ENCODE assay signal across 27 mouse cellular contexts in genomic region chr9:35453311-35453710, GRCm38 (mm10). TPM values are rescaled to one million over a fixed set of nuclear protein-coding genes. Genes with fewer than 3 reads are reported as not detected.
A peak's percentile ranks its signal among the peaks of the same experiment; 100 is the strongest.
DNase-seq lines count a peak whose midpoint lies in the region; ATAC-seq and TF ChIP-seq lines count a peak whose summit lies in the region.
"Had no signal": no experiment of that assay in that cellular context is flagged by ENCODE, and none has a peak within 500 bp of the region (broad histone marks: within the 10 kb centered on the region; RNA-seq: fewer than 3 reads in every experiment).

No protein-coding gene starts in this region.

- 0 out of 2 replicates have a peak overlapping the region, but pooled peaks have one; percentile 29 for H3K27ac ChIP-seq in forebrain, embryonic 16.5 days (ENCODE audit: low read length)
- no peak overlapping the region for H3K27ac ChIP-seq in forebrain, embryonic 14.5 days (ENCODE audit: low read depth, low read length)
- peak overlapping the region; percentile 83 for H3K27ac ChIP-seq in embryonic fibroblast, embryonic 13.5 days (ENCODE audit: insufficient read depth, low read length)
- H3K27ac ChIP-seq: forebrain, embryonic 10.5 days; heart, adult 2 months; heart, embryonic 13.5 days; hindbrain, embryonic 14.5 days; layer of hippocampus, adult 2 months; liver, embryonic 15.5 days; macrophage; midbrain, embryonic 15.5 days; neural tube, embryonic 12.5 days had no signal

- no peak for DNase-seq in forebrain, embryonic 14.5 days (ENCODE audit: low spot score)
- DNase-seq in 3134 (ENCODE audit: extremely low read depth, insufficient read length, low spot score) (peak; percentile 37), NIH3T3 (ENCODE audit: low read depth) (peak; percentile 24)
- DNase-seq in gastrocnemius, postnatal 36 days: no peak
- DNase-seq: adrenal gland, postnatal 25 days; cerebellum, adult 9-10 months; gastrocnemius, postnatal 14 days; heart, adult 2 months; heart, postnatal 14 days; kidney, adult 9 months; kidney, postnatal 25 days; liver; retina, postnatal 1 day; right cerebral cortex, postnatal 25 days; thymus, postnatal 25 days had no signal

- no peaks in the 10 kb centered on the region for H3K9me3 ChIP-seq in forebrain, embryonic 16.5 days (ENCODE audit: control insufficient read depth, low read length)
- no peaks in the 10 kb centered on the region for H3K9me3 ChIP-seq in forebrain, embryonic 14.5 days (replicated peaks; ENCODE audit: control insufficient read depth, low read length)
- H3K9me3 ChIP-seq: forebrain, embryonic 10.5 days; heart, embryonic 13.5 days; liver, embryonic 15.5 days; midbrain, embryonic 15.5 days; neural tube, embryonic 12.5 days had no signal

- WGBS in forebrain, embryonic 16.5 days: 52% methylated on average over 6 of the region's 6 CpGs
- 62% methylated on average over 6 of the region's 6 CpGs for WGBS in forebrain, embryonic 14.5 days

- H3K4me2 ChIP-seq in forebrain, embryonic 16.5 days (ENCODE audit: low read length): no peak overlapping the region
- H3K4me2 ChIP-seq in forebrain, embryonic 14.5 days (ENCODE audit: low read length): no peak overlapping the region
- H3K4me2 ChIP-seq: heart, embryonic 13.5 days; hindbrain, embryonic 14.5 days; liver, embryonic 15.5 days; midbrain, embryonic 15.5 days; neural tube, embryonic 12.5 days had no signal

- H3K36me3 ChIP-seq in forebrain, embryonic 16.5 days (ENCODE audit: control insufficient read depth, insufficient read depth): peaks cover 17% of the 10 kb centered on the region; the same call in 1 of the 2 replicates
- H3K36me3 ChIP-seq in forebrain, embryonic 14.5 days (ENCODE audit: control insufficient read depth, insufficient read depth, low read length): peaks cover 65% of the 10 kb centered on the region
- H3K36me3 ChIP-seq: liver, embryonic 15.5 days had no signal

- no peak for TF ChIP-seq POLR2A in embryonic fibroblast, embryonic 13.5 days (IDR thresholded peaks at IDR 0.05; ENCODE audit: low read depth, low read length)

- no peak for ATAC-seq in forebrain, embryonic 16.5 days
- no peak for ATAC-seq in forebrain, embryonic 14.5 days
- ATAC-seq in granulocyte monocyte progenitor cell, adult 5-6 weeks (replicated peaks; ENCODE audit: poor library complexity, severe bottlenecking): no peak
- ATAC-seq: inflammation-experienced regulatory T-cells, adult 6 months; midbrain, embryonic 15.5 days had no signal

- TF ChIP-seq CTCF in embryonic fibroblast, embryonic 13.5 days (IDR thresholded peaks at IDR 0.05; ENCODE audit: borderline replicate concordance, insufficient read depth, low read length): no peak

- H3K9ac ChIP-seq in forebrain, embryonic 16.5 days (replicated peaks; ENCODE audit: low read depth, low read length): no peak overlapping the region
- no peak overlapping the region for H3K9ac ChIP-seq in forebrain, embryonic 14.5 days (ENCODE audit: low read length)
- H3K9ac ChIP-seq: heart, embryonic 13.5 days; hindbrain, embryonic 14.5 days; liver, embryonic 15.5 days; midbrain, embryonic 15.5 days; neural tube, embryonic 12.5 days had no signal

- no peaks in the 10 kb centered on the region for H3K4me1 ChIP-seq in forebrain, embryonic 16.5 days (replicated peaks; ENCODE audit: control insufficient read depth, insufficient read depth, low read length)
- no peaks in the 10 kb centered on the region for H3K4me1 ChIP-seq in forebrain, embryonic 14.5 days (ENCODE audit: control insufficient read depth, insufficient read depth, low read length)
- peaks cover 11% of the 10 kb centered on the region for H3K4me1 ChIP-seq in embryonic fibroblast, embryonic 13.5 days (ENCODE audit: control insufficient read depth, insufficient read depth, low read length)
- H3K4me1 ChIP-seq: forebrain, embryonic 10.5 days; liver, embryonic 15.5 days; midbrain, embryonic 15.5 days; neural tube, embryonic 12.5 days had no signal

- intact Hi-C loops in gastrocnemius, postnatal 36 days (cut with DNase I): no loop called here

- H3K4me3 ChIP-seq in forebrain, embryonic 16.5 days (replicated peaks; ENCODE audit: low read length): no peak overlapping the region
- no peak overlapping the region for H3K4me3 ChIP-seq in forebrain, embryonic 14.5 days (ENCODE audit: low read depth, low read length)
- H3K4me3 ChIP-seq in embryonic fibroblast, embryonic 13.5 days (ENCODE audit: insufficient read depth, low read length): no peak overlapping the region
- H3K4me3 ChIP-seq: forebrain, embryonic 10.5 days; heart, adult 2 months; heart, embryonic 13.5 days; layer of hippocampus, adult 2 months; liver, embryonic 15.5 days; midbrain, embryonic 15.5 days; neural tube, embryonic 12.5 days had no signal

- H3K27me3 ChIP-seq in forebrain, embryonic 16.5 days (replicated peaks; ENCODE audit: control insufficient read depth, insufficient read depth, low read length): no peaks in the 10 kb centered on the region
- H3K27me3 ChIP-seq in forebrain, embryonic 14.5 days (replicated peaks; ENCODE audit: control insufficient read depth, insufficient read depth, low read length): no peaks in the 10 kb centered on the region
- H3K27me3 ChIP-seq: heart, embryonic 13.5 days; liver, embryonic 15.5 days; midbrain, embryonic 15.5 days; neural tube, embryonic 12.5 days had no signal

RNA-seq across cellular contexts. Expression of gene Cdon, which starts 32.4 kb away (rescaled TPM):
- polyA plus RNA-seq in forebrain, embryonic 16.5 days (2015; fragmentation: Nextera tagmentation; extraction: Ambion mirVana): 11.9 and 12.3 TPM in 2 replicates
- polyA plus RNA-seq in forebrain, embryonic 14.5 days (2014; fragmentation: Nextera tagmentation; extraction: Ambion mirVana): 10.5 and 11.0 TPM in 2 replicates
- polyA plus RNA-seq in embryonic fibroblast, embryonic 13.5 days (2011; ENCODE audit: insufficient read length, low read depth, missing spikeins): 28.4 and 79.8 TPM in 2 replicates
- total RNA-seq in gastrocnemius, postnatal 36 days (2021): 10 to 100 TPM; 12.8 to 14.0 TPM
- 0.09 and 1.0 TPM in 2 replicates for total RNA-seq in granulocyte monocyte progenitor cell, adult 5-6 weeks (2014; fragmentation: Nextera tagmentation)
- 0.46 and 1.2 TPM in 2 replicates for total RNA-seq in granulocyte monocyte progenitor cell, adult 5-6 weeks (2017)

Comparison
In these comparisons a context has a peak if more than half of its experiments do, and no peak if none do; other contexts are left out.
1. DNase-seq: peak in 3134 (single experiment) and NIH3T3 (single experiment); none in forebrain, embryonic 14.5 days (single experiment) and gastrocnemius, postnatal 36 days (0 of 2).